Mouse (Mus musculus) 3134 (cell line): Measurements from ENCODE around the gene Dpy19l1.

Experiments
- DNase-seq: peaks from one replicate; pipeline ENCODE4 v3.0.0-alpha.2; 2011; ENCODE audit warnings: low spot score; ENCODE audit not compliant: insufficient read length; ENCODE audit errors: extremely low read depth

Gene Dpy19l1

GRCm38 (mm10) chr9:24472514-24472913, 30.4 kb downstream of the Dpy19l1 start:
- DNase-seq = no peak

DNA sequence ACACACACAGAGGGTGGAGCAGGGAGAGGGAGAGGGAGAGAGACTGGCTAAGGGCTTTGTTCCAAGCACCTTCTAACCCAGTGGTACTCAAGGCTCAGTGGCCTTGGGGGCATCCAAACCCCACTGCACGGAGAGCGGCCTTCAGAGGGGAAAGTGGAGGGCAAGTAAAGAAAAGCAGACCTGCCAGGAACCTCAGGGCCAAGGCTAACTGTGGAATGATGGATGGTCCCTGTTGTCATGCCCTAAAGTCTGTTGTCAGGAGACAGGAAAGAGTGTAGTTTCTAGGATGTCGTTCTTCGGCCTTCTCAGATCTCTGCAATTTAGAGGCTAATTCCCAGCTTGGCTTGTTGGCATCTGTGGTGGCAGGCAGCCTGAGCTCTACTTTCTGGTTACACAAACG, 32.8 kb downstream of the Dpy19l1 start:
- no peak for DNase-seq

DNA sequence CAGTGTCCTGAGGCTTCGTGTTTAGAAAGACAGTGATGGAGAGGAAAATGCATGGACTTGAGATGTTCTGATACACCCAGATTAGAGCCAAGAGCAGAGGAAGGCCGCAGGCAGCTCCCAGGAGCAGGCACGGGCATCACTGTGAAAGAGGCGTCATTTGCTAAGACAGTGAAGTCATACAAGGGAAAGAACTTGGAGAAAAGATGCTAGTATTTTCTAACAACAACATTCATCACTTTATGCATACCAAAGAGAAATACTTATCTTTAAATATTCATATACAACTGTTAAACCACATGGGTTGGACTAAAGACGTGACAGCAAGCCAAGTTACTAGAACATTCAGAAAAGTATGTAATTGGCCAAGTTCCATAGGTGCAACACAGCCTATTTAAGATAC, 35.8 kb downstream of the Dpy19l1 start:
- DNase-seq = no peak

- no peak for DNase-seq
These were observed 36.3 kb downstream of the Dpy19l1 start for GRCm38 (mm10) chr9:24466649-24467048.

GRCm38 (mm10) chr9:24461379-24461961, 41.5 kb downstream of the Dpy19l1 start:
- DNase-seq = no peak

GRCm38 (mm10) chr9:24453833-24454232, 49.1 kb downstream of the Dpy19l1 start:
- DNase-seq = no peak

DNA sequence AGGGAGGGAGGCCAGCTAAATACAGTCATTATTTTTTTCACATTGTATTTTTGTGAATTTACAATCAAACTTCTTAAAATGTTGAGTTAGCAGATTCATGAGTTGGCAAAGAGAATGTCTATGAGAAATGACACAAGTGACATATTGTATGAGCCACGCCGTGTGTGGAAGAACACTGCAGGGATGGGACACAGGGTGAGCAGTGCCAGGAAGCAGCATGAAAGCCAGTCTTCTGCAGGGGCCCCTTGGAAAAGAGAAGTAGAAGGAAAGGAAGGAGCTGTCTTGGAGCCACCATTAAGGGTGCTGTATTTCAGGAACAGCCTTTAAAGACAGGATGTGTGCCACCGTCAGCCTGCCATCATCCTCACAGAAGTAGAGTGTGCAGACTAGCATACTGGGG, 52.0 kb downstream of the Dpy19l1 start:
- no peak for DNase-seq

GRCm38 (mm10) chr9:24450524-24450923, 52.4 kb downstream of the Dpy19l1 start:
- DNase-seq = no peak

DNA sequence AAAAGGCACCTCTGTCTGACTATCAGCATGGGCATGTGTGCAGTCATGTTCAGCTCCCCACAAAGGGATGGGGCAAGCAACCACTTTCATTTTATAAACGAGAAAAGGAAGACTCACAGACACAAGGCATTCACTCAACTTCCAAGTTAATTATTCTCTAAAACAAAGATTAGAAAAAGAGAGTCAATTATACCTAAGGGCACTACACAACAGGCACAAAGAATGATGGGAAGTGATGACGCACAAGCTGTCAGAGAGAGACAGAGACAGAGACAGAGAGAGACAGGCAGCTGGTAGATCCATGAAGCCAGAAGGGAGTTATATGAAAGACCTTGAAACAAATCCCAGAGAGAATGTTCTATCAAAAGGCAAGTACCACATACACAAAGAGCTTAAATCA, 68.0 kb downstream of the Dpy19l1 start:
- DNase-seq = no peak

DNA sequence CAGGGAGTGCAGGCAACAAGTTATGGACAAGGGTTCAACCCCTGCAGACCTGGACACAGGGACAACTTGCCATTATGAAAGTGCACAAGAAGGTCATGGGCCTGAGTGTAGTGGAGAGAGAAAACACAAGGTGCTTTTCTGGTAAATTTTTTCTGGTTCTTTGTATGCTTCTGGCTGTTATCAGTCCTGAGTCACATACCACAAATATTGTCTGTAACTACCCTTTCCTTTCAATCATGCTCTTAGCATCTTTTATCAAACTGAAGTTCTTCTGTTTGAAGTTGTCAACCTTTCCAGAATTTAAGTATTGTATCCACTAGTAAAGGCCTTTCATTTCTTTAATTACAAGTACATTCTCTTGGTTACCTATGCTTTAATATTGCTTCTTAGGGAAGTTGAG, 73.2 kb downstream of the Dpy19l1 start:
- no peak for DNase-seq

DNA sequence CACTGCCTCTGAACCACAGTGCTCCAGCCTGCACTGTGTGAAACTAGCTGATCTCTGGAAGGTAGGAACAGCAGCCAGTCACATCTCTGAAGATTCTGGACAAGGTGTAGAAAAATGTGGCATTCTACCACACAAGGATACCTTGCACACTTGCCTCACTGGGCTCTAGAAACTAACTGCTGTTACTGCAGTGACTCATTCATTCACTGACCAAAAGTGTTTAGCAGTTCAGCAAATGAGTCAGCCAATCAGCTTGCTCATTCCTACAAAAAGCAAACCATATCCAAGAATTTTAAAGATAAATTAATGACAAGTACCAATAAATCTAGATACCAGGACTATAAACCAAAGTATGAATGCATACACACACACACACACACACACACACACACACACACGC, 77.3 kb downstream of the Dpy19l1 start:
- DNase-seq = no peak

- DNase-seq = no peak
These were observed 79.7 kb downstream of the Dpy19l1 start for GRCm38 (mm10) chr9:24423241-24423640.

GRCm38 (mm10) chr9:24421888-24422287, 81.1 kb downstream of the Dpy19l1 start:
- no peak for DNase-seq

GRCm38 (mm10) chr9:24421221-24421620, 81.7 kb downstream of the Dpy19l1 start:
- no peak for DNase-seq

DNA sequence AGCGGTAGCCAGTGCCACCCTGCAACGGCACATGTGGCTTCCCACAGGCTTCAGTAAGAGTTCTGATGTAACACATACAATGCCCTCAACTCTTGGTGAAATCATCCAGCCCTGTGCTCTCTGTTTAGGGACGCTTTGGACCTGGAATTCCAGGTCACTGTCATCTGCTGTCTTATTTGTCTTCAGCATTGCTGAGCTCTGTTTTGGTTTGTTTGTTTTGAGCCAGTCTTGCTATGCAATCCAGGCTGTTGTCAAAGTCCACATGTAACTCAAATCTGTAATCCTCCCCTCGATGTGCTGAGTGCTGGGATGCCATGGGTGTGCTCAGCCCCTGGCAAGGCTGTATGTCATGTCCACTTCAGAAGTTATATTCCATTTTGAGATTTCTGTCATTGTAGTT, 82.8 kb downstream of the Dpy19l1 start:
- no peak for DNase-seq

GRCm38 (mm10) chr9:24418281-24418680, 84.7 kb downstream of the Dpy19l1 start:
- no peak for DNase-seq

DNA sequence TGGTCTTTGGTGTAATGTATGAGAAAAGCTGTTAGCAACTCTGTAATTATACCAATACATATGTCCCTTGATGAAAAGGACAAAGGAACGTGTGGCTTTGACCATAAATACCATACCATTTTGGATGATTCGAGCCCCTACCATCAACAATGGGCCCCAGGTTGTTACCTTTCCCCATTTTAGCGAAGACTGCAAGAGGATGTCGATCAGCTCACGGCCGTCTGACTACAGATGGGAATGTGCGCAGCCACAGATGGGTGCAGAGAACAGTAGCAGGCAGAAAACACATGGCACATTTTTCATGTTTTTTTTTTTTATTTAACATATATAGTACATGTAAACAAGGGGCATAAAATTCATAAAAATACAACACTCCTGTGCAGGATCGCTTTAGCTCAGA, 91.5 kb downstream of the Dpy19l1 start:
- no peak for DNase-seq

GRCm38 (mm10) chr9:24410439-24410838, 92.5 kb downstream of the Dpy19l1 start:
- DNase-seq = no peak

DNA sequence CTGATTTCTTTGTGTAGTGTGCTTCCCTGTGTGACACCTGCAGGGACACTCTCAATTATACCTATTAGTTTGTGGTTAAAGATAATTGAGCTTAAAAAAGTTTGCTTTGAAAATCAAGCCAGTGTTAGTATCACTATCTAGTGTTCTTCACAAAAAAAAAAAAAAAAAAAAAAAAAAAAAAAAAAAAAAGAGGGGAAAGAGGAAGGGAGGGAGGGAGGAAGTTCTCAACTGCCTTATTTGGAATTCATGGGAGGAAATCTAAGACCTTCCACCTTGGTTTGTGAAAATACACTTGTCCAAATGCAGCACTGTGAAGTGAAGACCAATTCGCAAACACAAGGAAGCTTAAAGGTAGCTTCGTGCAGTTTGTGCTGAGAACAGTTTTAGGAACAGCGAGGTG, 94.9 kb downstream of the Dpy19l1 start:
- DNase-seq = no peak

DNA sequence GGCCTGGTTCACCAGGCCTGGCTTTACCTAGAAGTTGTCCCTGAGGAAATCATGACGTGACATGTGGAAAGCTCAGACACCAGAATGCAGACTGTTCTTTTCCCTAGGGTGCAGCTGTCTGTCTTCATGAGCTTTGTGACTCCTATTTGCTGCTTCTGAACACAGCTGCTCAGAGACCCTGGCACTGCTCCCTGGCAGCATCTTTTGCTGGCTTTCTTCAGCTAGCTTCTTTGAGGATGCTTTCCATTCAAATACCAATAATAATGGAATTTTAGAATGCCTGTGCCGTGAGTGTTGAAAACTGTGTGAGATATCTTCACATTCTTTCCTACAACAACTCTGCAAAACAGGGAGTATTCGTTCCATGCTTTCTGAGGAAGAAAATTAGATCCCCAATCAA, 108.8 kb downstream of the Dpy19l1 start:
- no peak for DNase-seq

- DNase-seq = no peak
These were observed 112.1 kb downstream of the Dpy19l1 start for GRCm38 (mm10) chr9:24390807-24391370.

GRCm38 (mm10) chr9:24387230-24387629, 115.7 kb downstream of the Dpy19l1 start:
- DNase-seq = no peak

DNA sequence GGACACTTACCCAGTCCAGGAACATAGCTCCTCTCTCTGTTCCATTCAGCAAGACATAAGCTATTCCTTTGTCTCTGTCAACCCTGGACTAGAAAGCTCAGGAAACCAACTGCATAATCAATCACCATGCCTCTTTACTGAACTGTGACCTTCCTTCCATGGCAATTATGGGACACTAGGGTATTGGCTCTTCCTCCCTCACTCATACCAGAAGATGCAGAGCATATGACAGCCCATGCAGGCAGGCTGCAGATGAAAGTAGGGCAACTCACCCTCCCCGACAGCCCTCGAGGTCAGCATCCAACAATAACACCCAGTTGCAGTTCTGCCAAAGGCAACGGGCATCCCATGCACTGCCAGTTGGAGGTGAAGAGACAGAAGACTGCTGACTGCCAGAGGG, 123.6 kb downstream of the Dpy19l1 start:
- no peak for DNase-seq
